In the genomic region with DNA sequence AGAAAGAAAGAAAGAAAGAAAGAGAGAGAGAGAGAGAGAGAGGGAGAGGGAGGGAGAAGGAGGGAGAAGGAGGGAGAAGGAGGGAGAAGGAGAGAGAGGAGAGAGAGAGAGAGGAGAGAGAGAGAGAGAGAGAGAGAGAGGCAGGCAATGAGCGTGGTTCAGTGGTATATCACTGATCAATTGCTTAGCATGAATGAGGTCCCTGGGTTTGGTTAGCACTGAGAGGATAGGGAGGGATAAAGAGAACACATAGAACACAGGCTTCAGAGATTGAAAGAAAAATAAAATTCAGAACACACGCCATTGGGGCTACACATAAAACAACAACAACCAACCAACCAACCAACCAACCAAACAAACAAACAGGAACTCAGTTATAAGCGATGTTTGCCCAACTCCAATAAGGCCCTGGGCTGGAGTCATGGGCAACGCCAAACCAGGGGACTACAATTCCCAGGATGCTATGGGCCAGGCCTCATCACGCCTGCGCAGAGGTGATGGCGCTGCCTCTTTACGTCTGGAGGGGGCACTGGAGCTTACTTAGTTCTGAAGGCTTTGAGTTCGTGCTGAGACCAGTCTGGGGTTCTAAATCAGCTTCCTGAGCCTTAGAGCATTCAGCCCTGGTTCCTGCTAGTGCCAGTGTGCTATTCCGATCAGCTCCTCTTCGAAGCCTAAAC, we compare ENCODE assay signal across 9 mouse cellular contexts. TPM values are rescaled to one million over a fixed set of nuclear protein-coding genes. Genes with fewer than 3 reads are reported as not detected.
DNase-seq lines count a peak whose midpoint lies in the region; ATAC-seq and TF ChIP-seq lines count a peak whose summit lies in the region.
"Had no signal": no experiment of that assay in that cellular context is flagged by ENCODE, and none has a peak within 500 bp of the region (broad histone marks: within the 10 kb centered on the region; RNA-seq: fewer than 3 reads in every experiment).

No protein-coding gene starts in this region.

- H3K4me1 ChIP-seq in heart, embryonic 11.5 days (ENCODE audit: control insufficient read depth, insufficient read depth, low read length), result peaks cover 3% of the 10 kb centered on the region; the same call in 1 of the 2 replicates
- peaks cover 13% of the 10 kb centered on the region for H3K4me1 ChIP-seq in kidney, embryonic 15.5 days

- no peaks in the 10 kb centered on the region for H3K36me3 ChIP-seq in heart, embryonic 11.5 days (ENCODE audit: control insufficient read depth, insufficient read depth, low read length)
- H3K36me3 ChIP-seq in kidney, embryonic 15.5 days, result no peaks in the 10 kb centered on the region
- H3K36me3 ChIP-seq: G1E had no signal

- TF ChIP-seq POLR2A in brain, embryonic 14.5 days (IDR thresholded peaks at IDR 0.05; ENCODE audit: borderline replicate concordance, extremely low read depth, insufficient read depth, insufficient read length, poor library complexity, severe bottlenecking), result no peak

- H3K9me3 ChIP-seq in heart, embryonic 11.5 days (replicated peaks; ENCODE audit: control insufficient read depth, low read length), result no peaks in the 10 kb centered on the region
- H3K9me3 ChIP-seq in kidney, embryonic 15.5 days (replicated peaks), result no peaks in the 10 kb centered on the region
- H3K9me3 ChIP-seq: G1E had no signal

- H3K4me3 ChIP-seq in heart, embryonic 11.5 days (ENCODE audit: low read depth, low read length), result peak overlapping the region; percentile 37
- H3K4me3 ChIP-seq in kidney, embryonic 15.5 days (replicated peaks), result peak overlapping the region; percentile 37

- peak; percentile 98 for ATAC-seq in erythroblast, adult 5-6 weeks (replicated peaks; ENCODE audit: low FRiP score, poor library complexity, severe bottlenecking)
- ATAC-seq in heart, embryonic 11.5 days (replicated peaks; ENCODE audit: insufficient number of reproducible peaks, low FRiP score, low TSS enrichment), result peak; percentile 86
- peak; percentile 93 for ATAC-seq in kidney, embryonic 15.5 days (replicated peaks; ENCODE audit: low FRiP score)

- no peaks in the 10 kb centered on the region for H3K27me3 ChIP-seq in heart, embryonic 11.5 days (ENCODE audit: control insufficient read depth, insufficient read depth, low read length)
- H3K27me3 ChIP-seq in kidney, embryonic 15.5 days, result no peaks in the 10 kb centered on the region

- peak; percentile 96 for DNase-seq in A20 (ENCODE audit: low read depth, low spot score)
- peak; percentile 96 for DNase-seq in brain, embryonic 14.5 days (ENCODE audit: low read depth)
- DNase-seq in liver, result peak; percentile 88
- peak; percentile 68 to 83 for DNase-seq in monocyte, adult 2 months (ENCODE audit: low read depth in 1 of 2, low spot score in 2 of 2)
- peak; percentile 92 to 93 for DNase-seq in spleen, postnatal 36 days (ENCODE audit: low spot score in 2 of 2)

- H3K4me2 ChIP-seq in heart, embryonic 11.5 days, result peak overlapping the region; percentile 65
- H3K4me2 ChIP-seq in kidney, embryonic 15.5 days, result peak overlapping the region; percentile 59

- no peak overlapping the region for H3K27ac ChIP-seq in heart, embryonic 11.5 days (ENCODE audit: low read depth, low read length)
- H3K27ac ChIP-seq in kidney, embryonic 15.5 days, result peak overlapping the region; percentile 65

- peak; percentile 48; the same call in 1 of the 2 replicates for TF ChIP-seq CTCF in brain, embryonic 14.5 days (IDR thresholded peaks at IDR 0.05; ENCODE audit: borderline replicate concordance, extremely low read depth, insufficient read depth, insufficient read length)

- 18% methylated on average over 11 of the region's 11 CpGs for WGBS in heart, embryonic 11.5 days (ENCODE audit: insufficient replicate concordance)
- WGBS in kidney, embryonic 15.5 days, result 17% methylated on average over 11 of the region's 11 CpGs

- H3K9ac ChIP-seq in heart, embryonic 11.5 days (ENCODE audit: low read depth, low read length), result peak overlapping the region; percentile 44
- H3K9ac ChIP-seq in kidney, embryonic 15.5 days, result peak overlapping the region; percentile 40; the same call in 1 of the 2 replicates

RNA-seq across cellular contexts. Expression of gene Sit1, which starts 5.5 kb away (rescaled TPM):
- not detected in 2 replicates for polyA plus RNA-seq in brain, embryonic 14.5 days (2012; rRNA removed)
- total RNA-seq in erythroblast, adult 5-6 weeks (2015; ENCODE audit: low replicate concordance), result not detected in 2 replicates
- total RNA-seq in erythroblast, adult 5-6 weeks (2017; ENCODE audit: low replicate concordance), result not detected in 2 replicates
- not detected in 2 replicates for polyA plus RNA-seq in heart, embryonic 11.5 days (2014; fragmentation: Nextera tagmentation; extraction: Ambion mirVana)
- not detected in 2 replicates for polyA plus RNA-seq in kidney, embryonic 15.5 days (2015; fragmentation: Nextera tagmentation; extraction: Ambion mirVana)
- total RNA-seq: G1E had no signal
- polyA plus RNA-seq: G1E had no signal

RNA-seq across cellular contexts. Expression of gene Ccdc107, which starts 14.7 kb away (rescaled TPM):
- polyA plus RNA-seq in brain, embryonic 14.5 days (2012; rRNA removed), result 100.0 and 137 TPM in 2 replicates
- total RNA-seq in erythroblast, adult 5-6 weeks (2015; ENCODE audit: low replicate concordance), result 4.6 and 17.1 TPM in 2 replicates
- 5.2 and 36.1 TPM in 2 replicates for total RNA-seq in erythroblast, adult 5-6 weeks (2017; ENCODE audit: low replicate concordance)
- polyA plus RNA-seq in heart, embryonic 11.5 days (2014; fragmentation: Nextera tagmentation; extraction: Ambion mirVana), result 73.6 and 75.8 TPM in 2 replicates
- 69.5 and 72.2 TPM in 2 replicates for polyA plus RNA-seq in kidney, embryonic 15.5 days (2015; fragmentation: Nextera tagmentation; extraction: Ambion mirVana)

RNA-seq across cellular contexts. Expression of gene Arhgef39, which starts 21.5 kb away (rescaled TPM):
- polyA plus RNA-seq in brain, embryonic 14.5 days (2012; rRNA removed), result 19.5 and 66.1 TPM in 2 replicates
- total RNA-seq in erythroblast, adult 5-6 weeks (2015; ENCODE audit: low replicate concordance), result 22.4 and 40.9 TPM in 2 replicates
- 18.0 and 29.2 TPM in 2 replicates for total RNA-seq in erythroblast, adult 5-6 weeks (2017; ENCODE audit: low replicate concordance)
- polyA plus RNA-seq in heart, embryonic 11.5 days (2014; fragmentation: Nextera tagmentation; extraction: Ambion mirVana), result 34.2 and 35.7 TPM in 2 replicates
- 40.8 and 45.3 TPM in 2 replicates for polyA plus RNA-seq in kidney, embryonic 15.5 days (2015; fragmentation: Nextera tagmentation; extraction: Ambion mirVana)

RNA-seq across cellular contexts. Expression of gene Cd72, which starts 23.6 kb away (rescaled TPM):
- polyA plus RNA-seq in brain, embryonic 14.5 days (2012; rRNA removed), result 0.14 TPM in 1 of 2 replicates, not detected in the other
- total RNA-seq in erythroblast, adult 5-6 weeks (2015; ENCODE audit: low replicate concordance), result 2.1 and 2.3 TPM in 2 replicates
- total RNA-seq in erythroblast, adult 5-6 weeks (2017; ENCODE audit: low replicate concordance), result 0.43 and 7.9 TPM in 2 replicates
- 1.8 and 3.3 TPM in 2 replicates for polyA plus RNA-seq in heart, embryonic 11.5 days (2014; fragmentation: Nextera tagmentation; extraction: Ambion mirVana)
- polyA plus RNA-seq in kidney, embryonic 15.5 days (2015; fragmentation: Nextera tagmentation; extraction: Ambion mirVana), result 3.0 and 4.3 TPM in 2 replicates

RNA-seq across cellular contexts. Expression of gene Car9, which starts 28.8 kb away (rescaled TPM):
- 0.14 and 0.37 TPM in 2 replicates for polyA plus RNA-seq in brain, embryonic 14.5 days (2012; rRNA removed)
- 0.63 TPM in 1 of 2 replicates, not detected in the other for total RNA-seq in erythroblast, adult 5-6 weeks (2015; ENCODE audit: low replicate concordance)
- total RNA-seq in erythroblast, adult 5-6 weeks (2017; ENCODE audit: low replicate concordance), result 0.56 and 0.77 TPM in 2 replicates
- polyA plus RNA-seq in heart, embryonic 11.5 days (2014; fragmentation: Nextera tagmentation; extraction: Ambion mirVana), result 1.7 and 3.2 TPM in 2 replicates
- polyA plus RNA-seq in kidney, embryonic 15.5 days (2015; fragmentation: Nextera tagmentation; extraction: Ambion mirVana), result 1.7 and 2.1 TPM in 2 replicates
- polyA plus RNA-seq: G1E had no signal
